Mouse (Mus musculus) frontal cortex, adult (tissue): ENCODE results near the gene Eif3i.
A peak's percentile ranks its signal among the peaks of the same experiment; 100 is the strongest.

Source experiments
- ATAC-seq: cut with Nextera tagmentation; 2 replicates; pipeline ENCODE4 v1.9.2; 2017; ENCODE audit warnings: mild to moderate bottlenecking, moderate library complexity, mixed read lengths; ENCODE audit not compliant: low TSS enrichment

Eif3i gene

GRCm38 (mm10) chr4:129600233-129601158 lies at the start of gene Eif3i, which contains the start of gene Tmem234:
Eif3i (minus strand) TSS chr4:129600648.
Tmem234 (plus strand) TSS chr4:129600668.
- peak; percentile 98 for ATAC-seq

GRCm38 (mm10) chr4:129648656-129649055 lies 48.2 kb upstream of the Eif3i start:
- ATAC-seq: no peak

- ATAC-seq: peak; percentile 22; the same call in 1 of the 2 replicates
Observed at GRCm38 (mm10) chr4:129645204-129645603, 44.8 kb upstream of the Eif3i start.

DNA sequence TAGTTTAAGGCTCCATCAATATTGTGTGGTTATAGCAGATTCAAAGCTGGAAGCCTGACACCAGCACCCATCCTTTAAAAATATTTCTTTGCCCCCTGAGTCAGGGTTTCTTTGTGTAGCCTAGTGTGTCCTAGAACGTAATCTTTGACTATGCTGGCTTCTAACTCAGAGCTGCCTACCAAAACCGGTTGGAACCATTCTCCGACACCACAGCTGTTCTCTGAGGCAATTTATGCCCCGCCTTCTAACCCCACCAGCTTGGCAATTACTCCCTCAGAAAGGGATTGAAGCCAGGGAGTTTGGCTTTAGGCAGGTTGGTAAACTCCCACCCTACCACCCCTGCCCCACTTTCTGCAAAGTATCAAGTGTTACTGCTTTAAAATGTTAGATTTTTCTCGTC lies 41.3 kb upstream of the Eif3i start:
- ATAC-seq: no peak

DNA sequence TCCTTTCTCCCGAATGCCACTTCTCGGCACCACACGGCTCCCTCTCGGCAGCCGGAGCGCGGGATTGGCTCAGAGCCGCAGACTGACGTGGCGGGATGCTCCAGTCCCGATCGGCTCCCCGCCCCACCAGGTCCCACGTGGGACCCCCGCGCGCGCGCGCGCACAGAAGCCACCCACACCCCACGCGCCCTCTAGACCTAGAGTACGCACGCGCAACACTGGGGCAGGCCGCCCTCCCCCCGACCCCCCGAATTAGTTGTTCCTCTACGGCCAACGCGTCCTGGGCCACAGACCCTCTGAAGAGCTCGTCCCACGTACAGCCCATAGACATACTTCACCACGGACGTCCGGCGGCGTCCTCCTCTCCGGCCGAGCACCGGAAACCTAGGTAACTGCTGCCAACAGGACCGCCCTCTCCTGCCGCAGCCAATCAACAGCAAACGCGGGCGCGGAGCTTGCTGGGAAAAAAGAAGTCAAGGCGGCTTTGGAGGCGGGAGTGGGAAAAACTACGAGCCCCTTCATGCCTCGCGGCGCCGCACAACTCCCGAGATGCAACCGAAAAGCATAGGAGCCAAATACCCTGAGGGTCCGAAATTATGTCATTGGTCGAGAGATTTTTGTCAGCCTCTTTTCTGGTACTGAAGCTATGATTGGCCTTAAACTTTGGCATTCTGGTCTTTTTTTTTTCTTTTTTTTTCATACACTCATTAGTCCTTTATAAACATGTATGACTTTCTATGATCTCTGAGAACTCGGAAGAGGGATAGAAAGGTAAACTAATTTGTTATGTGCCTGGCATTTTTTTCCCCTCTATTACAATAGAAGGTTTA lies 40.4 kb upstream of the Eif3i start, which contains the start of gene Txlna:
TSS of gene Txlna (minus strand) at position 428 of the 830 bp plus-strand sequence.
- peak; percentile 80 for ATAC-seq

- 0 out of 2 replicates have a peak, but pooled peaks have one; percentile 20 for ATAC-seq
Observed at GRCm38 (mm10) chr4:129640101-129640637, 39.7 kb upstream of the Eif3i start.

- no peak for ATAC-seq
Observed at GRCm38 (mm10) chr4:129639221-129639620, 38.8 kb upstream of the Eif3i start.

- ATAC-seq: no peak
Observed at GRCm38 (mm10) chr4:129633852-129634251, 33.4 kb upstream of the Eif3i start.

- ATAC-seq: peak; percentile 28; the same call in 1 of the 2 replicates
Observed at GRCm38 (mm10) chr4:129631867-129632266, 31.4 kb upstream of the Eif3i start.

- no peak for ATAC-seq
Observed at GRCm38 (mm10) chr4:129630944-129631343, 30.5 kb upstream of the Eif3i start.

GRCm38 (mm10) chr4:129626035-129626434 lies 25.6 kb upstream of the Eif3i start:
- ATAC-seq: no peak

DNA sequence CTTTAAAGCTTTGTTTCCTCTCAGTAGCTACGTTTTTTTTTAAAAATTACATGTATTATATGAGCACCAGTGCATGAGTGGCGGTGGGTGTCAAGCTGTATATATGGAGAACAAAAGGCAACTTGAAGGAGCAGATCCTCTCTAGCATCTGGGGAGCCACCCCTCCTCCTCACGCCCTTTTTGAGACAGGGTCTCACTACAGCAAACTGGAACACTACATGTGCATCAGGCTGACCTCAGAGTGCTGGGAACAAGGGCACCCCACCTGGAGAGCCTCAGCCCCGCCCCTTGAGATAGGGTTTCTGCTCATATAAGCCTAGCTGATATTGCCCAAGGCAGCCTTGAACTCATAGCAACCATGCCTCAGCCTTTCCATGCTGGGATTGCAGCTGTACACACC lies 25.0 kb upstream of the Eif3i start:
- ATAC-seq: no peak

DNA sequence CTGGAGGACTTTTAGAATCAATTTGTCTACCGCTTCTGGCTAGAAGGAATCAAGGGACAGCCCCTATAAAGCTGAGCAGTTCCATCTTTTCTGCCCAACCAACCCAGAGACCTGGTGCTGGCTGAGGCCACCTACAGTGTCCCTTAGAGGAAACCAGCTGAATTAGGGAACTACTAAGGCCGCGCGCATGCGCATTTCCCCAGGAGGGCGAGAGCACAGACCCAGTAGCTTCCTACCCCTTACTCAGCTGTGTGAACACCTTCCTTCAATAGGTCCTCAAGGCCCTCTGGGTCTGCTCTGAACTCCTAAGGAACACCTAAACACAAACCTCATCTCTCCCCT lies 24.6 kb upstream of the Eif3i start:
- peak; percentile 22 for ATAC-seq

DNA sequence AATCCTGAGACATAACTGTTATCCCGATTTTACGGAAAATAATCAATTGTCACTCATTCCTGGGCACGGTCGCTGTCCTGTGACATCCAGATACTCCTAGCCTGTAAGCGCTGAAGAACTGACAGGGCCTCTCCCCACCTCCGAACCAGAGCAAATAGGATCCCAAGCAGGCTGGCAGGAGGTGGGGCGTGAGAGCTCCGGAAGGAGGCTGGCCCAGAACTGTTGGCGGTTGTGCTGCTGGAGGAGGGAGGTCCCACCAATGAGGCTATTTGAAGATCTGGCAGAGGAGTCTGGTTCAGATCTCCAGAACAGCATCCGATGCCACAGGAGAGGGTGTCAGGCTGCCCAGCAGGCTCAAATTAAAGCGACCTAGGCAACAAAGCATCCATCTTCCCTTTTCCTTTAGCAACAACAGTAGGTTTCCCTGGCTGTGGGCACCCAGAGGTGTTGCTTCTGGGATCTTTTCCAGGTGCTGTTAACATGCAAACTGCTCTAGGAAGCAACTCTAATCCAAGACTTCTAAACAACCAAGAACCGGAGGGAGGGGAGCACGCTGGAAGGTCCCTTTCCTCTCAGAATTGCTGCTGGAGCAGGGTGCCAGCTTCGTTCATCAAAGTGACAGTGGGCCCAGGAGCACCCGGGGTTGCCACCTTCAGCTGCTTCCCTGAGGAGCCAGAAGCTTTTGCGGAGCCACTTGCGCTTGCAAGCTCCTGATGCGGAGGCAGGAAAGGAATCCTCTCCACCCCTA lies 24.0 kb upstream of the Eif3i start:
- ATAC-seq: peak; percentile 88

- peak; percentile 50 for ATAC-seq
Observed at GRCm38 (mm10) chr4:129623681-129624091, 23.2 kb upstream of the Eif3i start, which contains the start of gene Ccdc28b. Ccdc28b (minus strand) TSS chr4:129623947.

- ATAC-seq: no peak
Observed at GRCm38 (mm10) chr4:129622803-129623535, 22.5 kb upstream of the Eif3i start.

DNA sequence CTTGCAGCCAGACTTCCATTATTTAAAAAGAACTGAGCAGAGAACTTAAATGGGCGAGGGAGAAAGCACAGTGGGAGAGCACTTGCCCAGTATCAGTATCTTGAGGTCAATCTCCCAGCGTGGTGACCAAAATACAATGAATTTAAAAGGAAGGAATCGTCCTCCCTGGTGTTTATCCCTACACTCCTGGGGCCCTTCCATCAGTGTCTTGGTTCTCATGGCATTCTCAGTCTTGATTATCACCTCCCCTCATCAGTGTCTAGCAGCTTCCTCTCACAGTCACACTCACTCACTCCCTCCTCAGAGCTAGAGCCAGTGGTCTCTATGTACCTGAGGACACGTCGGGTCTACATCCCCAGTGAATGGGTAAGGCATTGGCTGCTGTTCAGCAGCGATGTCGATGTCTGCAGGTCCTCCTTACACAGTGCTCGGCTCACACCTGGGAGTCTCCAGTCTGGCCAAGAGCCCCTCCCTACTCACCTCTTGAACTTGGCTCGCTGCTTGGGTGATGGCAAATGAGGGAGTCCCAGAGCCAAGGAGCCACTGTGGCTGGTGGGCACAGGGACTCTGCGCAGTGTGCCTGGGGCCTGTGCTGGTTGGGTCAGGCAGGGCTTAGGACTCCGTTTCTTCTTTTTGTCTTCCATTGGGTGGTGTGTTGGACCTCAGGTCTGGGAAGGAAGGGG lies 21.8 kb upstream of the Eif3i start:
- no peak for ATAC-seq

- ATAC-seq: no peak
Observed at GRCm38 (mm10) chr4:129621283-129621841, 20.9 kb upstream of the Eif3i start.

DNA sequence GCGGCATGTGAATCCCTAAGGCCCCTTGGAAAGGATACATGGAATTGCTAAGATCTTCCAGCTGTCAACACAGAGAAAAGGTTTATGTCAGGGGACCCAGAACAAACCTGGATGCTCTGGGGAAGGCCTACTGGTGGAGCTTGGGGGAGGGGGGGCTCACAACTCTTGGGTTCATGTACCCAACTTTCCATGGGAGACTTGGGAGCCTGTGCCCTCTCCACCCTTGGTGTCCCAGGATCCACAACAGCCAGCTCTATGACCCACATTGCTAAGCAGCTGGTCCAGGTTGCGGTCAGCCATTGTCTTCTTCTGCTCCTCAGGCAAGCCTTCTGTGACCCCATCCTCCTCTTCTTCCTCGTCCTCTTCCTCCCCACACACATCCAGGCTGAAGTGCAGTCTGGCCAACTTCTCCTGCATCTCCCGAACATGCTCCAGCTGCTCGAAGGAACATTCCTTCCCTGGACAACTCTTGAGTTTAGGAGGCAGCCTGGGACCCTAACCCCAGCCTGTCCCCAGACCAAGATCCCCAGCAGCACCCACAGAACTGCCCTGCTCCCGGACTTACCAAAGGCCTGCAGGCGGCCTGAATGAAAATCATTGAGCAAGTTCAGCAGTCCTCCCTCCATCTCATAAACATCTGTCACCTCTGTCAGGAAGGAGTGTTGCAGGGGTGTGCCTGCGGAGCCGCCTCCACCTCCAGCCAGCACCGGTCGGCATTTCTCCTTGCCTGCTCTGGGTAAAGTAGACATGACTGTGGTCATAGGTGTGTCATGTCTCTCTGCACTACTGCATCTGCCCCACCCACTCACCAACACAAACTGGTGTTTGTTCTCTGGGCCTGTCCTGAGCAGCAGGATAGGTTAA lies 20.2 kb upstream of the Eif3i start:
- ATAC-seq: no peak
